Mouse (Mus musculus): ENCODE measurements around the gene Adipor2. TPM values are rescaled to one million over a fixed set of nuclear protein-coding genes. Genes with fewer than 3 reads are reported as not detected.
"Not testable (repeated sequence)": the region's sequence is repeated elsewhere in the genome, so short reads cannot be mapped to it uniquely, and the experiment has no call there.

The Adipor2 gene
- polyA plus RNA-seq, 1 experiment from 2014 or later = 25.2 TPM

DNA sequence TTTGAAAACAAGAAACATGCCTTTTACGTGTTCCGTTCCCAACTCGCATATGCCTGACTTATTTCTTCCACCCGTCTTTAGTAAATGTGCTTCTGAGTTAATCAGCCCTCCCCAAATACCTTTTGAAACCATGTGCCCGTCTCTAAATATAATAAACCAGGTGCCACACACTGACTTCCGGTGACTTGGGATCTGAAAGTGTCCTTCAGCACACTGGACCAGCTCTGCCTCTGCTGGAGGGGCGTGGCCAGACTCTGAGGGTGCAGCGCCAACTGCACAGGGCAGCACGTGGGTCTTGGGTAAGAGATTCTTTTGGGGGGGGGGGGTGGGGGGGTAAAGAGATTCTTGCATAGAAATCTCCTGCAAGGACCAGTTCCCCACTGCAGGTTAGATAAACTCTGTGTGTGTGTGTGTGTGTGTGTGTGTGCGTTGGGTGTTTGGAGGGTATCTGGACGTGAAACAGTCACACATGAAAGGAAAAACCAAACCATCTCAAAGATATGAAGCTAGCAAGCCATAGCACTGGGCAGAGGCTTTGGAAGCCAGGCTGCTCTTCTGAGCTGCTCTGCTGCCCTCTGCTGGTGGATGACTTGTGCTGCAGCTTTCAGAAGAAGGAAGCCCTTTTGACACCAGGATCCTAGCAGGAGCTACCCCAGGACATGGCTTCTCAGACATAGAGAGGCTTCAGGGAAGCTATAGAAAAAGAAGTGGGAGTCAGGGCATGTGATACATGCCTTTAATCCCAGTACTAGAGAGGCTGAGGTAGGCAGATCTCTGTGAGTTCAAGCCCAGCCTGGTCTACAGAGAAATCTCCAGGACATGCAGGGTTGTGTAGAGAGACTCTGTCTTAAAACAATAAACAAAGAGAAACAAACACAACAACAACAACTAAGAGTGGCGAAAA is 26.5 kb upstream of the Adipor2 start:
- 28% methylated on average over 12 of the region's 12 CpGs for WGBS
- Histone ChIP-seq H3K27ac (replicated peaks) (peak overlapping the region; percentile 74), H3K9me3 (no peaks in the 10 kb centered on the region), H3K4me2 (peak overlapping the region; percentile 46), H3K36me3 (no peaks in the 10 kb centered on the region), H3K27me3 (replicated peaks) (0 out of 2 replicates have a peak, but pooled peaks cover 3% of the 10 kb centered on the region), H3K4me3 (peak overlapping the region; percentile 17), H3K9ac (0 out of 2 replicates have a peak overlapping the region, but pooled peaks have one; percentile 44), H3K4me1 (peaks cover 17% of the 10 kb centered on the region)
- ATAC-seq (ENCODE audit: extremely low read depth, insufficient number of reproducible peaks, low FRiP score, low TSS enrichment) = peak; percentile 35; the same call in 1 of the 2 replicates

GRCm38 (mm10) chr6:119442729-119443128 is 25.2 kb upstream of the Adipor2 start:
- not testable (repeated sequence) for H3K4me2 ChIP-seq; H3K9ac ChIP-seq; H3K36me3 ChIP-seq; H3K27ac ChIP-seq (replicated peaks); H3K4me3 ChIP-seq; ATAC-seq (ENCODE audit: extremely low read depth, insufficient number of reproducible peaks, low FRiP score, low TSS enrichment); H3K9me3 ChIP-seq; H3K27me3 ChIP-seq (replicated peaks)
- peaks cover 22% of the 10 kb centered on the region for H3K4me1 ChIP-seq
- WGBS = 77% methylated on average over 5 of the region's 5 CpGs

DNA sequence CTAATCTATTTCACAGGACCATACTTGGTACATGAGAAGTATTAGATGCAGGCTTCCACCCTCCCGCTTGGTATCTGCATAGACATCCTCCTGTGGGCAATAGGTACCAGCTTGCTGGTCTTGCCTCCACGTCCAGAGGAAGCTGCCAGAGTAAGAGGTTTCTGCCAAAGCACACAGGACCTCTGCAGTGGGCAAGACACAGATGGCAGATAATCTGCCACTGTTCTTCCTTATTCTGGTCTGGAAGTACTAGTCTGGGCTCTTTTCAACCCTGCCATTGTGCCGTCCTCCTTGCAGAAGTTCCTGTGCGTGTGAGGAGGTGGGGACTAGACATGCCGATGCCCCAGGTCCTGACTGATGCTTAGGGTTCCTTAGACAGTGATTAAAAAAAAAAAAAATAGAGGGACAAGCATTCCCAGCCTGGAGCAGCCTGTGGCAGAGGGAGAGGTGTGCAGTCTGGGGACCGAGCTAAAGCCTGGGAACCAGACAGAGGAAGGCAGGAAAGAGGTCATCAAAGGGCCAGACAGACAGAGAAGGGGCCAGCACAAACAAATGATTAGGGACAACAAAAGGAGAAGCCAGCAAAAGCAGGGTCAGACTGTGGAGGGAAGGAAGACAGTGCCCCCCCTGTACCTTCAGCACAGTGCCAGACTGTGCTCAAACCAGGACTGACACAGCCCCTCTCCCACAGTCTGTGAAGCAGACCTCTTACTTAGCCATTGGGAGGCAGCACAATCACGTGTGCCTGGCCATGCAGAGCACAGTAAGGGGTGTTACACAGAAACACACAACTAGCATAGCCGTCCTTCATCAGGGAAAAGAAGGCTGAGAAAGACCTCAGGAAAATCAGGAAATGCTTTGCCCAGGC is 20.6 kb upstream of the Adipor2 start:
- H3K36me3 ChIP-seq = peaks cover 5% of the 10 kb centered on the region; the same call in 1 of the 2 replicates
- ATAC-seq (ENCODE audit: extremely low read depth, insufficient number of reproducible peaks, low FRiP score, low TSS enrichment) = 0 out of 2 replicates have a peak, but pooled peaks have one; percentile 15
- 41% methylated on average over 8 of the region's 8 CpGs for WGBS
- no peak overlapping the region for H3K4me3 ChIP-seq
- 0 out of 2 replicates have a peak overlapping the region, but pooled peaks have one; percentile 40 for H3K9ac ChIP-seq
- H3K4me2 ChIP-seq = no peak overlapping the region
- H3K27ac ChIP-seq (replicated peaks) = peak overlapping the region; percentile 38; the same call in 1 of the 2 replicates
- no peaks in the 10 kb centered on the region for H3K27me3 ChIP-seq (replicated peaks)
- H3K4me1 ChIP-seq = peaks cover 15% of the 10 kb centered on the region
- no peaks in the 10 kb centered on the region for H3K9me3 ChIP-seq

GRCm38 (mm10) chr6:119434394-119434793 is 16.9 kb upstream of the Adipor2 start:
- H3K4me3 ChIP-seq = no peak overlapping the region
- no peak for ATAC-seq (ENCODE audit: extremely low read depth, insufficient number of reproducible peaks, low FRiP score, low TSS enrichment)
- whole genome bisulfite sequencing = 71% methylated on average over 4 of the region's 4 CpGs
- no peaks in the 10 kb centered on the region for H3K9me3 ChIP-seq
- H3K9ac ChIP-seq = no peak overlapping the region
- peaks cover 25% of the 10 kb centered on the region for H3K4me1 ChIP-seq
- no peak overlapping the region for H3K27ac ChIP-seq (replicated peaks)
- no peak overlapping the region for H3K4me2 ChIP-seq
- peaks cover 5% of the 10 kb centered on the region; the same call in 1 of the 2 replicates for H3K36me3 ChIP-seq
- no peaks in the 10 kb centered on the region for H3K27me3 ChIP-seq (replicated peaks)

- ATAC-seq (ENCODE audit: extremely low read depth, insufficient number of reproducible peaks, low FRiP score, low TSS enrichment) = no peak
- no peak overlapping the region for H3K4me2 ChIP-seq
- H3K9me3 ChIP-seq = no peaks in the 10 kb centered on the region
- H3K4me3 ChIP-seq = no peak overlapping the region
- no peak overlapping the region for H3K9ac ChIP-seq
- no peaks in the 10 kb centered on the region for H3K27me3 ChIP-seq (replicated peaks)
- 57% methylated on average over 6 of the region's 6 CpGs for WGBS
- H3K4me1 ChIP-seq = peaks cover 10% of the 10 kb centered on the region
- peaks cover 10% of the 10 kb centered on the region; the same call in 1 of the 2 replicates for H3K36me3 ChIP-seq
- peak overlapping the region; percentile 31 for H3K27ac ChIP-seq (replicated peaks)
Measured at GRCm38 (mm10) chr6:119431751-119432324, 14.3 kb upstream of the Adipor2 start.

DNA sequence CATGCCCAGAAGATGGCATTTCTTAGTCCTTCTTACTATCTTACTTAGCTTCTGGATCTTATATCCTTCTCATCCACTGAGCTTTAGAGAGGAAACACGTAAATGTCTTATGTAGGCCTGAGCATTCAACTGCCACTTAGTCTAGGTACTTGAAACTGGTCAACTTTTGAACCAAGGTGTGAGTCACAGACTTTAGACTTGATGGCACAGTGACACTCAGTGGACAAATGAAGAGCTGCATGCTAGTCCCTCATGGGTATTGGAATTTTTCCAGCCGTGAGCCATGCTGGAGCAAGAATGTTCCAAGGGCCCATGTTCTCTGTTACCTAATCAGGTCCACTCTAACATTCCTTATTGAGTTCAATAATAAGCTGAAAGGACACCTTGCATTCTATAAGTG is 13.0 kb upstream of the Adipor2 start:
- Histone ChIP-seq H3K4me3 (no peak overlapping the region), H3K4me1 (peaks cover 10% of the 10 kb centered on the region), H3K4me2 (no peak overlapping the region), H3K9me3 (no peaks in the 10 kb centered on the region), H3K9ac (no peak overlapping the region), H3K27ac (replicated peaks) (no peak overlapping the region), H3K36me3 (peaks cover 10% of the 10 kb centered on the region; the same call in 1 of the 2 replicates), H3K27me3 (replicated peaks) (no peaks in the 10 kb centered on the region)
- no peak for ATAC-seq (ENCODE audit: extremely low read depth, insufficient number of reproducible peaks, low FRiP score, low TSS enrichment)
- WGBS = 26% methylated on average over 2 of the region's 2 CpGs

- 90% methylated on average over 13 of the region's 13 CpGs for WGBS
- H3K4me3 ChIP-seq = no peak overlapping the region
- H3K36me3 ChIP-seq = peaks cover 10% of the 10 kb centered on the region; the same call in 1 of the 2 replicates
- no peak overlapping the region for H3K9ac ChIP-seq
- ATAC-seq (ENCODE audit: extremely low read depth, insufficient number of reproducible peaks, low FRiP score, low TSS enrichment) = no peak
- no peak overlapping the region for H3K27ac ChIP-seq (replicated peaks)
- peaks cover 10% of the 10 kb centered on the region for H3K4me1 ChIP-seq
- no peaks in the 10 kb centered on the region for H3K27me3 ChIP-seq (replicated peaks)
- H3K4me2 ChIP-seq = no peak overlapping the region
- no peaks in the 10 kb centered on the region for H3K9me3 ChIP-seq
Measured at GRCm38 (mm10) chr6:119429311-119429710, 11.8 kb upstream of the Adipor2 start.

GRCm38 (mm10) chr6:119428611-119429010 is 11.1 kb upstream of the Adipor2 start:
- Histone ChIP-seq H3K9ac (no peak overlapping the region), H3K4me1 (peaks cover 10% of the 10 kb centered on the region), H3K27ac (replicated peaks) (no peak overlapping the region), H3K9me3 (no peaks in the 10 kb centered on the region), H3K4me3 (no peak overlapping the region), H3K27me3 (replicated peaks) (no peaks in the 10 kb centered on the region), H3K4me2 (no peak overlapping the region), H3K36me3 (peaks cover 10% of the 10 kb centered on the region; the same call in 1 of the 2 replicates)
- no peak for ATAC-seq (ENCODE audit: extremely low read depth, insufficient number of reproducible peaks, low FRiP score, low TSS enrichment)
- WGBS = 76% methylated on average over 3 of the region's 3 CpGs

DNA sequence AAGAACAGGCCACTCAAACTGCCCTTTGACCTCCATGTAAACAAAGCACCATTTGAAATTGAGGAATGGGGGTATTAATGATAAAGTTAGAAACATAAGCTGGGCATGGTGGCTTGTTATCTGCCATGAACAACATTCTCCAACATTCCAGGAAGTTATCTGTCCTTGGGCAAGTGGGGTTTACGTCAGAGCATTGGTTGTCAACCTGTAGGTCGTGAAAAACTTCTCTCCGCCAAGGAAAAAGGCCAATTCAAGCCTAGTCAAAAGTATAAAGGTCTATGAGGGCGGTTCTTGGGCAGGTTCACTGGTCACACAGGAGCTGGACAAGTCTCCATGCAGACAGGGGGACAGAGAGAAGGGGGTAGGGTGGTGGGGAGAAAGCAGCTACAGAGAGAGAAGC is 3.5 kb upstream of the Adipor2 start:
- Histone ChIP-seq H3K36me3 (no peaks in the 10 kb centered on the region), H3K4me2 (no peak overlapping the region), H3K27ac (replicated peaks) (no peak overlapping the region), H3K4me3 (no peak overlapping the region), H3K9me3 (no peaks in the 10 kb centered on the region), H3K27me3 (replicated peaks) (no peaks in the 10 kb centered on the region), H3K9ac (no peak overlapping the region), H3K4me1 (peaks cover 32% of the 10 kb centered on the region)
- no peak for ATAC-seq (ENCODE audit: extremely low read depth, insufficient number of reproducible peaks, low FRiP score, low TSS enrichment)
- WGBS = 40% methylated on average over 4 of the region's 4 CpGs

GRCm38 (mm10) chr6:119420357-119420756 is 2.9 kb upstream of the Adipor2 start:
- Histone ChIP-seq H3K4me1 (peaks cover 32% of the 10 kb centered on the region), H3K27ac (replicated peaks) (no peak overlapping the region), H3K36me3 (no peaks in the 10 kb centered on the region), H3K4me3 (no peak overlapping the region), H3K27me3 (replicated peaks) (no peaks in the 10 kb centered on the region), H3K9me3 (no peaks in the 10 kb centered on the region), H3K9ac (no peak overlapping the region), H3K4me2 (no peak overlapping the region)
- WGBS = 88% methylated on average over 5 of the region's 5 CpGs
- ATAC-seq (ENCODE audit: extremely low read depth, insufficient number of reproducible peaks, low FRiP score, low TSS enrichment) = no peak

DNA sequence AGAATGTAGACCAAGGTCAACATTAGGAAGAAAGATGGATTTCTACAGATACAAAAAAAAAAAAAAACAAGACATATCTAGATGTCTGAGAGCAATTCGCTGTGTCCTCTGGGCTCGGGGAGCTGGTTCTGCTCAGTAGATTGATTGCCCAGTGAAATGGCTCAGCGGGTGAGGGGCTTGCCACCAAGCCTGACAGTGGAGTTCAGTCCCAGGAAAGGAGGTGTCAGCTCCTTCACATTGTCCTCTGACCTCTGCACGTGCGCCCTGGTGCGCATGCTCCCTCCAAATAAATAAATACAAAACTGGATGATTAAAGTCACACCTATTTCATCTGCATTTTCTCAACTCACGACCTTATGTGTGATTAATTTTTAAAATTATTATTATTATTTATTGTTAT is 1.9 kb upstream of the Adipor2 start:
- ATAC-seq (ENCODE audit: extremely low read depth, insufficient number of reproducible peaks, low FRiP score, low TSS enrichment) = no peak
- WGBS = 62% methylated on average over 7 of the region's 7 CpGs
- no peak overlapping the region for H3K4me3 ChIP-seq
- H3K36me3 ChIP-seq = no peaks in the 10 kb centered on the region
- H3K4me2 ChIP-seq = no peak overlapping the region
- peak overlapping the region; percentile 82 for H3K27ac ChIP-seq (replicated peaks)
- H3K27me3 ChIP-seq (replicated peaks) = no peaks in the 10 kb centered on the region
- H3K9ac ChIP-seq = no peak overlapping the region
- H3K4me1 ChIP-seq = peaks cover 32% of the 10 kb centered on the region
- no peaks in the 10 kb centered on the region for H3K9me3 ChIP-seq

Data from heart, embryonic 13.5 days (tissue).